Mouse (Mus musculus) CH12.LX (cell line): ENCODE data around the gene Cdc20b. TPM values are rescaled to one million over a fixed set of nuclear protein-coding genes. Genes with fewer than 3 reads are reported as not detected.

Experiments
- DNase-seq: peaks from one replicate; pipeline ENCODE4 v3.0.0-alpha.2; 2013; ENCODE audit errors: extremely low read depth
- H3K27ac ChIP-seq: 2 replicates; pipeline ENCODE4 v1.5.1; 2012; ENCODE audit warnings: low read depth, mild to moderate bottlenecking, control low read depth, moderate library complexity; ENCODE audit not compliant: insufficient read depth
- H3K27me3 ChIP-seq: replicated peaks from 2 replicates; pipeline ENCODE3; 2012; ENCODE audit warnings: inconsistent platforms
- H3K36me3 ChIP-seq, 2 experiments: replicated peaks in 1 of 2; 2 replicates each; pipeline versions ENCODE3 to v1.6.1; 2012; ENCODE audit warnings: inconsistent platforms in 1 of 2, low read length in 1 of 2, mild to moderate bottlenecking in 1 of 2, mixed read lengths in 1 of 2, moderate library complexity in 1 of 2; ENCODE audit not compliant: control insufficient read depth in 1 of 2, insufficient read depth in 1 of 2
- H3K4me1 ChIP-seq, 2 experiments: 2 replicates each; pipeline ENCODE4 v1.6.1; 2012; ENCODE audit warnings: inconsistent platforms in 1 of 2, moderate library complexity in 1 of 2; ENCODE audit not compliant: insufficient read depth in 2 of 2, control insufficient read depth in 1 of 2
- H3K4me2 ChIP-seq: 2 replicates; pipeline ENCODE4 v1.6.1; 2012; ENCODE audit warnings: low read depth, mild to moderate bottlenecking, control low read depth; ENCODE audit not compliant: poor library complexity, insufficient read depth, severe bottlenecking
- H3K4me3 ChIP-seq, 3 experiments: fragments of 150-350 bp in 1 of 3; sonication (generic) in 1 of 3; replicated peaks in 1 of 3; 2 replicates each; pipeline versions ENCODE3 to v1.5.1; 2011 to 2012; ENCODE audit warnings: low read depth in 2 of 3, low read length in 2 of 3, mild to moderate bottlenecking in 2 of 3, moderate library complexity in 2 of 3, control low read depth in 1 of 3, improper control_type of control experiment in 1 of 3, inconsistent platforms in 1 of 3, mixed read lengths in 1 of 3; ENCODE audit not compliant: poor library complexity in 1 of 3
- H3K79me2 ChIP-seq: replicated peaks from 2 replicates; pipeline ENCODE4 v1.6.1; 2012; ENCODE audit warnings: mild to moderate bottlenecking, moderate library complexity; ENCODE audit not compliant: control insufficient read depth, poor library complexity, insufficient read depth, severe bottlenecking; ENCODE audit errors: extremely low read depth
- H3K9ac ChIP-seq: 2 replicates; pipeline ENCODE4 v1.6.1; 2012; ENCODE audit warnings: low read depth, mild to moderate bottlenecking, control low read depth, moderate library complexity; ENCODE audit not compliant: insufficient read depth
- H3K9me3 ChIP-seq: replicated peaks from 2 replicates; pipeline ENCODE3; 2012; ENCODE audit warnings: low read length, inconsistent platforms, mixed read lengths
- BHLHE40 ChIP-seq: IDR thresholded peaks from 2 replicates; pipeline ENCODE4 v1.6.1; 2011; ENCODE audit warnings: mild to moderate bottlenecking, low read depth, low read length, improper control_type of control experiment
- CTCF ChIP-seq, 2 experiments: IDR thresholded peaks in 1 of 2; conservative IDR thresholded peaks in 1 of 2; 2 replicates each; pipeline ENCODE4 v1.5.1; 2011 to 2012; ENCODE audit warnings: low read depth in 2 of 2, low read length in 2 of 2, improper control_type of control experiment in 1 of 2, inconsistent platforms in 1 of 2, mild to moderate bottlenecking in 1 of 2, moderate library complexity in 1 of 2
- EP300 ChIP-seq: IDR thresholded peaks from 2 replicates; pipeline ENCODE4 v1.6.1; 2011; ENCODE audit warnings: low read length, improper control_type of control experiment
- HCFC1 ChIP-seq: IDR thresholded peaks from 2 replicates; pipeline ENCODE4 v1.6.1; 2012; ENCODE audit warnings: low read depth, mild to moderate bottlenecking, inconsistent platforms, low read length, improper control_type of control experiment
- NELFE ChIP-seq: IDR thresholded peaks from 2 replicates; pipeline ENCODE4 v1.6.1; 2011; ENCODE audit warnings: low read depth, low read length, improper control_type of control experiment
- POLR2AphosphoS2 ChIP-seq: IDR thresholded peaks from 2 replicates; pipeline ENCODE4 v1.6.1; 2011; ENCODE audit warnings: low read depth, low read length, improper control_type of control experiment
- RAD21 ChIP-seq: IDR thresholded peaks from 2 replicates; pipeline ENCODE4 v1.6.1; 2011; ENCODE audit warnings: low read depth, mild to moderate bottlenecking, low read length, improper control_type of control experiment, moderate library complexity
- SIN3A ChIP-seq: IDR thresholded peaks from 2 replicates; pipeline ENCODE4 v1.6.1; 2012; ENCODE audit warnings: low read length, improper control_type of control experiment, inconsistent platforms
- SMC3 ChIP-seq: IDR thresholded peaks from 2 replicates; pipeline ENCODE4 v1.6.1; 2011; ENCODE audit warnings: low read depth, low read length, improper control_type of control experiment
- UBTF ChIP-seq: IDR thresholded peaks from 2 replicates; pipeline ENCODE4 v1.6.1; 2012; ENCODE audit warnings: low read depth, mild to moderate bottlenecking, inconsistent platforms, low read length, improper control_type of control experiment, moderate library complexity
- ZKSCAN1 ChIP-seq: IDR thresholded peaks from 2 replicates; pipeline ENCODE4 v1.6.1; 2012; ENCODE audit warnings: low read depth, inconsistent platforms, low read length, improper control_type of control experiment, borderline replicate concordance
- dilution Hi-C: fragments of 300-500 bp; cut with MboI; formaldehyde crosslinking; loops from 2 replicates; pipeline ENCODE4 v1.14.3; 2020; ENCODE audit warnings: low sequenced_read_pairs; ENCODE audit not compliant: extremely low pct_unique_long_range_greater_than_20kb, extremely low pct_ligation_motif_present
- in situ Hi-C: fragments of 300-500 bp; cut with MboI; formaldehyde crosslinking; loops from 3 replicates; pipeline ENCODE4 v1.14.3; 2019; ENCODE audit warnings: low sequenced_read_pairs, low pct_ligation_motif_present, low pct_unique_long_range_greater_than_20kb, mixed read lengths
- polyA plus RNA-seq: library from polyadenylated mRNA; unstranded; fragments of >175 nt; gene quantifications from 2 replicates; pipeline ENCODE4 v1.2.1, GENCODE M21; 2012; ENCODE audit warnings: low read depth; ENCODE audit not compliant: insufficient read length
- total RNA-seq, 2 experiments: library from RNA; depleted of rRNA; stranded (reverse); fragments of 300-350 nt in 1 of 2; fragments of >200 nt in 1 of 2; gene quantifications; 2 replicates each; pipeline ENCODE4 v1.2.3; 2012 to 2014

The Cdc20b gene
- total and polyA plus RNA-seq, 3 experiments = not detected

DNA sequence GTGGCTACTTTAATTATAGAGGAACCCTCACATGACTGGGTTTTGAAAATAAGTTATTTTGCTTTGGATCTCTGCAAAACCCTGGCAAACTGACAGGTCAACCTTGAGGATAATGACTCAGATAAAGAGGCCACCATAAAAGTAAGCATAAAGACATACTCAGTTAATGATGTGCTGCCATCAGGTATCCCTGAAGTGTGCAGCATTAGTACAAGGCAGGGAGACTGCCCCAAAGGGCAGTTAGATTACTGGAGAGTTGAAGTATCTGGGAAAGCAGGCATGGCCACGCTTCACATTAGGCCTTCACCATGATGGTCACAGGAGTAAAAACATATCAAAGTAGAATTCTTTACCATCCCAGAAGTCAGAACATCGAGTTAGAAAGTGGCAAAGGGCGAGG, 10.0 kb downstream of the Cdc20b start:
- H3K27me3 ChIP-seq = no peaks in the 10 kb centered on the region
- no peaks in the 10 kb centered on the region for H3K79me2 ChIP-seq
- no peak overlapping the region for H3K27ac ChIP-seq
- H3K9me3 ChIP-seq = no peaks in the 10 kb centered on the region
- H3K36me3 ChIP-seq = no peaks in the 10 kb centered on the region
- no peak overlapping the region for H3K4me3 ChIP-seq
- no peak overlapping the region for H3K9ac ChIP-seq
- TF ChIP-seq POLR2AphosphoS2 = no peak
- TF ChIP-seq ZKSCAN1 = no peak
- no peak for TF ChIP-seq HCFC1
- no peak overlapping the region for H3K4me2 ChIP-seq
- dilution Hi-C loops (no loop called here), in situ Hi-C loops (loop anchor here (10.0 to 25.0 kb wide), 2 partner anchors 220 to 758 kb away; partner anchors contain the start of gene Ankrd55)
- no peak for DNase-seq
- H3K4me1 ChIP-seq = no peaks in the 10 kb centered on the region

- H3K27me3 ChIP-seq = no peaks in the 10 kb centered on the region
- no peak overlapping the region for H3K4me3 ChIP-seq
- in situ Hi-C loops = loop anchor here (10.0 to 25.0 kb wide), 2 partner anchors 219 to 758 kb away; partner anchors contain the start of gene Ankrd55
- H3K36me3 ChIP-seq = no peaks in the 10 kb centered on the region
- no peak overlapping the region for H3K4me2 ChIP-seq
- TF ChIP-seq BHLHE40 (no peak), SIN3A (no peak), EP300 (no peak), UBTF (no peak)
- dilution Hi-C loops = no loop called here
- H3K4me1 ChIP-seq = no peaks in the 10 kb centered on the region
- no peak overlapping the region for H3K27ac ChIP-seq
- H3K9me3 ChIP-seq = no peaks in the 10 kb centered on the region
- no peak for DNase-seq
- H3K9ac ChIP-seq = no peak overlapping the region
- H3K79me2 ChIP-seq = no peaks in the 10 kb centered on the region
Measured at GRCm38 (mm10) chr13:113045458-113046110, 10.7 kb downstream of the Cdc20b start.

DNA sequence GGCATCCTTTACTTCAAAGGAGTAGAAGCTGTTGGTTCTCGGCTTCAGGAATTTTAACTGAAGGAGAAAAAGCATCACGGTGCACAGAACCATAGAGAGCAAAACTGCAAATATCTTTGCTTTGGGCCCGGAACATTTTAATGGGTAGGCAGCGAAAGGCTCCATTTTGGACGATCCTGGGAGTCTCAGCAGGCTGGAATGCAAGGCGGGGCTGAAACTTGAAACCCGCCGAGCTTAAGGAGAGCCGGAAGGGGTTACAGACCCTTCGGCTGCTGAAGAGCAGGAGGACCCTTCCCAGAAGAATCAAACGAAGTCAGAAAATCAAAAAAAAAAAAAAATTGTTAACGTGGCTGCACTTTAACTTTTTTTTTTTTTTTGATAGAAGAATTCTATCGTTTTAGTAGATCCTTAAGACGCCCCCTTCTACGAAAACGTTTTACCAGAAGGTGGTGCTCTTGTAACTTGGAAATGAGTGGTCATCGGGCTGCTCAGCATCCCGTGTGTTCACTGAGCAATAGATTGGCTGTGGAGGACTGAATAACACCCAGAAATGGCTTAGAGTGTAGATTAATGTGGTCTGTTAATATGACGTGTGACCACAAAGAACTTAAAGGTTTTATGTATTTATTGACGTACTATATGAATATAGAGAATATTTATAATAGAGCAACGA, 11.4 kb downstream of the Cdc20b start, which contains the start of gene Gpx8:
Gene Gpx8, minus strand, starts transcription at position 200 of the 673 bp plus-strand sequence.
- no peak within 1 kb of the TSS for H3K4me3 ChIP-seq
- peak within 1 kb of the TSS; percentile 78 for H3K4me2 ChIP-seq
- TF ChIP-seq RAD21 = peak; percentile 81
- no peak for TF ChIP-seq NELFE
- peak in 1 of 2 experiments; percentile 83; a peak in 2 of 4 replicates for TF ChIP-seq CTCF (conservative IDR thresholded peaks at IDR 0.05 in 1 of 2, IDR thresholded peaks at IDR 0.05 in 1 of 2; ENCODE audit: low read depth in 2 of 2, low read length in 2 of 2)
- TF ChIP-seq SMC3 = peak; percentile 77
- TF ChIP-seq, all 38 proteins: peak for 3
- no peak within 1 kb of the TSS for H3K27ac ChIP-seq
- H3K9ac ChIP-seq = no peak within 1 kb of the TSS
- H3K4me1 ChIP-seq = no peaks in the 10 kb centered on the region
- DNase-seq = peak; percentile 48
- dilution Hi-C loops = no loop called here
- no peaks in the 10 kb centered on the region for H3K27me3 ChIP-seq
- no peaks in the 10 kb centered on the region for H3K9me3 ChIP-seq
- no peaks in the 10 kb centered on the region for H3K79me2 ChIP-seq
- no peaks in the 10 kb centered on the region for H3K36me3 ChIP-seq
- in situ Hi-C loops = loop anchor here (10.0 to 25.0 kb wide), 2 partner anchors 218 to 759 kb away; partner anchors contain the start of gene Ankrd55
